Mouse (Mus musculus) midbrain, embryonic 13.5 days (tissue): ENCODE data around the gene Bcat2. TPM values are rescaled to one million over a fixed set of nuclear protein-coding genes. Genes with fewer than 3 reads are reported as not detected.

ENCODE experiments used
- ATAC-seq: fragments of 200-750 bp; cut with Nextera tagmentation; 2 replicates; pipeline ENCODE4 v1.8.0; 2017; ENCODE audit warnings: mild to moderate bottlenecking, moderate TSS enrichment, moderate library complexity
- H3K27ac ChIP-seq: fragments of 300-500 bp; sonication (generic); 2 replicates; pipeline ENCODE4 v1.5.1; 2015; ENCODE audit warnings: inconsistent platforms, mild to moderate bottlenecking, moderate library complexity
- H3K27me3 ChIP-seq: fragments of 300-500 bp; sonication (generic); 2 replicates; pipeline ENCODE4 v1.6.1; 2015; ENCODE audit warnings: mild to moderate bottlenecking, inconsistent platforms
- H3K36me3 ChIP-seq: fragments of 300-500 bp; sonication (generic); 2 replicates; pipeline ENCODE4 v1.6.1; 2015; ENCODE audit warnings: mild to moderate bottlenecking, inconsistent platforms
- H3K4me1 ChIP-seq: fragments of 300-500 bp; sonication (generic); replicated peaks from 2 replicates; pipeline ENCODE4 v1.6.1; 2015; ENCODE audit warnings: inconsistent platforms
- H3K4me2 ChIP-seq: fragments of 300-500 bp; sonication (generic); replicated peaks from 2 replicates; pipeline ENCODE4 v1.6.1; 2015; ENCODE audit warnings: moderate library complexity, mild to moderate bottlenecking, inconsistent platforms
- H3K4me3 ChIP-seq: fragments of 300-500 bp; sonication (generic); replicated peaks from 2 replicates; pipeline ENCODE4 v1.5.1; 2015; ENCODE audit warnings: mild to moderate bottlenecking, inconsistent platforms
- H3K9ac ChIP-seq: fragments of 300-500 bp; sonication (generic); replicated peaks from 2 replicates; pipeline ENCODE4 v1.6.1; 2015; ENCODE audit warnings: mild to moderate bottlenecking, inconsistent platforms
- H3K9me3 ChIP-seq: fragments of 300-500 bp; sonication (generic); 2 replicates; pipeline ENCODE4 v1.6.1; 2016; ENCODE audit warnings: mild to moderate bottlenecking, inconsistent platforms
- WGBS: fragments of 180-500 bp; shearing (Covaris S2); methylation state at CpG from one replicate; pipeline ENCODE4 v1.1.7; 2015; 5-methylcytosine and 5-hydroxymethylcytosine counted together
- polyA plus RNA-seq: library from polyadenylated mRNA; unstranded; fragments of >200 nt; fragmentation: Nextera tagmentation; extraction: Ambion mirVana; gene quantifications from 2 replicates; pipeline ENCODE4 v1.2.1, GENCODE M21; 2015

Gene Bcat2
- polyA plus RNA-seq, 1 experiment from 2014 or later: 20.7 TPM

DNA sequence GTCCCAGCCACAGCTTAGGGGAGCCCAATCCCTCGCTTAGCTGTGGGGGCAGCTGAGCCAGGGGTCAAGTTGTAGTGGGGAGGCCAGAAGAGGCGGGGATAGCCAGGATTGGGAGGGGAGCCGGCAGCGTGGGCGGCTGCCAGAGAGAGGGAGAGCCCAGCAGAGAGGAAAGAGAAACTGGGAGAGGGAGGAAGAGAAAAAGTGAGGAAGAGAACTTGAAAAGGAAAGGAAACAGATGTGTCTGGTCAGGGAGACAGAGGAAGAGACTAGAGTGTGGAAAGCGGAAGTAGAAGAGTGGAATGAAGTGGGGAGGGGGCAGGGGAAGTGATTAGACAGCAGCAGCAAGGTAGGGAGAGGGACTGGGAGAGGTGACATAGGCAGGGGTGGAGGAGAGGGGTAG lies 40.5 kb upstream of the Bcat2 start:
- Histone ChIP-seq H3K4me2 (no peak overlapping the region), H3K36me3 (no peaks in the 10 kb centered on the region), H3K9ac (no peak overlapping the region), H3K4me3 (no peak overlapping the region), H3K4me1 (peaks cover 17% of the 10 kb centered on the region), H3K27me3 (0 out of 2 replicates have a peak, but pooled peaks cover 3% of the 10 kb centered on the region), H3K27ac (no peak overlapping the region), H3K9me3 (no peaks in the 10 kb centered on the region)
- WGBS: 21% methylated on average over 6 of the region's 6 CpGs
- ATAC-seq: no peak

DNA sequence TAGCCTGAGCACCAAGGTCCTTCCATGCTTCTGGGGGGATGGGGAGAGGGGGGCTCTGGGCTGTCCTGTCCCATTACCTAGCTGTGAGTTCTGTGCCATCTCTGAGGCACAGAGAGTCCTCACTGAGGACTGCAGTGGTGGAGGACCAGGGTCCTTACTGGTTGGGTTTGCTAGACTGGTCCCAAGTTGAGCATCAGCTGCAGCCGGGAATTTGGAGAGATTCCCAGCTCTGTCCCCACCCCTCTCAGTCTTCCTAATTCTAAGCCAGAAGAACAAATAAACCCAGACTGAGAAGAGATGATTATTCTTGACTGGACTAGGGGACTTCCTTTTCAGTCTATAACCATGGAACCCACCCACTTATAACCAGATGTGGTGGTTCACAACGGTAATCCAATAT lies 39.3 kb upstream of the Bcat2 start:
- H3K36me3 ChIP-seq: no peaks in the 10 kb centered on the region
- H3K9ac ChIP-seq: no peak overlapping the region
- no peak overlapping the region for H3K4me2 ChIP-seq
- 89% methylated on average over 2 of the region's 2 CpGs for WGBS
- no peak for ATAC-seq
- peaks cover 6% of the 10 kb centered on the region for H3K4me1 ChIP-seq
- H3K9me3 ChIP-seq: no peaks in the 10 kb centered on the region
- no peak overlapping the region for H3K27ac ChIP-seq
- H3K4me3 ChIP-seq: no peak overlapping the region
- H3K27me3 ChIP-seq: no peaks in the 10 kb centered on the region

DNA sequence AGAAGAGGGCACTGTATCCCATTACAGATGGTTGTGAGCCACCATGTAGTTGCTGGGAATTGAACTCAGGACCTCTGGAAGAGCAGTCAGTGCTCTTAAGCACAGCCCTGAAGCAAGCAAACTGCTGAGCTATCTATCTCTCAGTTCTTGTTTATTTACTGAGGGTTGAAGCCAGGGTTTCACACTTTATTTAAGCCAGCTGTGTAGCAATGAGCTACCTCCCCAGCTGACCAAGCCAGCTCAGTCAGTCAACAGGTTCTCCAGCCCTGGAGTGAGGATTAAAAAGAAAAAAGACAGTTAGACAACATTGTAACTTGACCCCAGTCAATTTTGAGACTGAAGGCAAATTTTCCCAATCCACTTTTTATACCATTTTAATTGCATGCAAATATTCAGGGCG lies 34.3 kb upstream of the Bcat2 start:
- ATAC-seq: no peak
- WGBS: 77% methylated on average over 1 of the region's 1 CpGs
- H3K27ac ChIP-seq: no peak overlapping the region

DNA sequence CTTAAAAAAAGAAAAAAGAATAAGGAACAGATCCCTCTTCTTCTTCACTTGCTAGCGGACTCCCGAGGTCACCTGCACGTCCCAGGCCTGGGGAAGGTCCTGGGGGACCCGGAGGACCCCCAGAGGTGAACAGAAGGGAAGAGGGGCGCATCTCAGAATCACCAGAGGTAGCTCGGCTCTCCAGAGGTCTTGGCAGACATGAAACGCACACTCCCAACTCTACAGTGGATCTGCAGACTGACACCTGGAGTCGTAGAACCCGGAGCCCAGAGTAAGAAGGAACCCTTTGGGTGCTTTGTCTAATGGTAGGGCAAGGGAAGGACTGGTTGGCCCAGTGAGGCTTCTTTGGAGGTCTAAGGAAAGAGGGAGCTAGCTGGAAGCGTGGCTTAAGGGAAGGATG lies 32.4 kb upstream of the Bcat2 start:
- H3K9ac ChIP-seq: peak overlapping the region; percentile 68
- H3K9me3 ChIP-seq: no peaks in the 10 kb centered on the region
- peak overlapping the region; percentile 50 for H3K4me3 ChIP-seq
- 79% methylated on average over 10 of the region's 10 CpGs for WGBS
- peaks cover 7% of the 10 kb centered on the region for H3K4me1 ChIP-seq
- peak overlapping the region; percentile 70 for H3K4me2 ChIP-seq
- H3K27ac ChIP-seq: no peak overlapping the region
- no peak for ATAC-seq
- no peaks in the 10 kb centered on the region for H3K36me3 ChIP-seq
- H3K27me3 ChIP-seq: no peaks in the 10 kb centered on the region

More for the DNA sequence above, 34.3 kb upstream of the Bcat2 start:
- Histone ChIP-seq H3K4me2 (no peak overlapping the region), H3K27me3 (no peaks in the 10 kb centered on the region), H3K4me1 (peaks cover 7% of the 10 kb centered on the region), H3K36me3 (no peaks in the 10 kb centered on the region), H3K9me3 (no peaks in the 10 kb centered on the region), H3K4me3 (no peak overlapping the region), H3K9ac (no peak overlapping the region)

DNA sequence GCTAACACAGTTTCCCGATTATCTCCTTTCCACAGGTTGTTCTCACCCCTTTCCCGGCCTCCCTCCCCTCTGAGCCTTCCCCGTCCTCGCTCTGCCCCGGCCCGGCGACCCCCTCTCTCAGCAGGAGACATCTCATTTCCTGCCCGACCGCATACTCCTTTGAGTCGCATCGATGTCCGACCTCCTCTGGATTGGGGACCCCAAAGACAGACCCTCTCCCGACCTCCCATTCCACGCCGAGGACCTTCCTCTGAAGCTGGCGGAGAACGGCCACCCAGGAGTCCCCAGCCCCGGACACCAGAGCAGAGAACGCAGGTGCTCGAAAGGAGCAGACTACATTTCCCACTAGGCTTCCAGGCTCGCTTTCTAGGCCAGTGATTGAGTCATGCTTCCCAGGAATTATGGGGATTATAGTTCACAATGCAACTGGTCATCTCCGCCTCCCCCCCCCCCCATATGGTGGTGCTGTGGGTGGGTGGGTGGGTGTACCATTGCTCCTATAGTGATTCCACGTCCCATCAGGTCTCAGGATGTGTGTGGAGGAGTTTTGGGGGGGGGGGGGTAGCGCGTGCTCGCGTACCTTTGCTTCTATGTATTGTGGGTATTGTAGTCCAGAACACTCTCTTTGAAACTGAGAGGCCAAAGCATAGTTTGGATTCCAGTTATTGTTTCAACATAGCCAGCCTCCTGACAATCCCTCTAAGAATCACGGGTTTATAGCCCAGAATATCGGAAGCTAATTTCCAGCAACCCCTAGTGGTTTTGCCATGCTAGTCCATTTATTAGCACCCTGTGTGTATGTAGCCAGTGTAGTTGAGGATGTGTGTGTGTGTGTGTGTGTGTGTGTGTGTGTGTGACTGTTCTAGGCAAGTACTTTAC lies 31.6 kb upstream of the Bcat2 start:
- Histone ChIP-seq H3K36me3 (no peaks in the 10 kb centered on the region), H3K27me3 (no peaks in the 10 kb centered on the region), H3K4me1 (peaks cover 7% of the 10 kb centered on the region), H3K4me3 (peak overlapping the region; percentile 50), H3K9ac (peak overlapping the region; percentile 68), H3K27ac (no peak overlapping the region), H3K4me2 (peak overlapping the region; percentile 70), H3K9me3 (no peaks in the 10 kb centered on the region)
- WGBS: 2% methylated on average over 29 of the region's 29 CpGs
- ATAC-seq: peak; percentile 91

DNA sequence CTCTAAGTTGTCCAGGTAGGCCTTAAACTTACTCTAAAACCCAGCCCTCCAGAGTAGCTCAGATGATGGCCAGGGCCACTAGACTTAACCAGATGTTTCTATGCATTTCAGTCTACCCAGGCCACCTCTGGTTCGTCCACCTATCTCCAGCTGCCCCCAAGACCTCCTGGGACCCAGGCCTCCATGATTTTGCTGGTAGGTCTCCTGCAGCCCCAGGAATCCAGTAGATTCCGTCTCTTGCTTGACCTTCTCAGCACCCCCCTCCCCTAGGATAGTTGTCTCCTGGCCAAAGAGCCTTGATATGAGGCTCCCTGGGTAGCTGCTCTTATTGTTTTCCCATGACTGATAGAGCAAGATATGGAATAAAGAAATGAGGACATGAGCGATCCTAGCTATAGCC lies 30.9 kb upstream of the Bcat2 start:
- H3K4me2 ChIP-seq: no peak overlapping the region
- no peak for ATAC-seq
- H3K36me3 ChIP-seq: no peaks in the 10 kb centered on the region
- WGBS: 87% methylated on average over 3 of the region's 3 CpGs
- H3K9me3 ChIP-seq: no peaks in the 10 kb centered on the region
- H3K27me3 ChIP-seq: no peaks in the 10 kb centered on the region
- H3K27ac ChIP-seq: no peak overlapping the region
- H3K9ac ChIP-seq: no peak overlapping the region
- H3K4me3 ChIP-seq: no peak overlapping the region
- peaks cover 7% of the 10 kb centered on the region for H3K4me1 ChIP-seq

DNA sequence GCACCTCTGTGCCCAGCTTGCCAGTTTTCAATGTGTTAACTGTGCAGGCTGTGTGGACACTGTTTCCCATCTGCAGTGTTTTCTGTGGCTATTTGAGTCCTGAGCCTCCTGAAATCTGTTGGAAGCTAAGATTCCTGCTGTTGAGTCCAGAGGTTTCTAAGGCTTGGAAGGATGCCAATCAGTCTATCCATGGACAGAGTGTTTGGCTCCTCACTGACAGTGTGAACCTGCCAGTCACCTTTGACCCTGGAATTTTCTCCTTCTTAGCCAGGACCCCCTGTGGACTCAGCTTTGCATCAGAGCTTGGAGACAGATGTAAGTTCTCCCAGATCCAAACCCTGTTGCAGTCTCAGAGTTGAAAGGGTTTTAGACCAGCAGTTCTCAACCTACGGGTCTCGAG lies 29.7 kb upstream of the Bcat2 start:
- no peak overlapping the region for H3K9ac ChIP-seq
- H3K27me3 ChIP-seq: no peaks in the 10 kb centered on the region
- H3K9me3 ChIP-seq: no peaks in the 10 kb centered on the region
- no peak overlapping the region for H3K4me2 ChIP-seq
- WGBS: 69% methylated on average over 2 of the region's 2 CpGs
- H3K4me1 ChIP-seq: peaks cover 7% of the 10 kb centered on the region
- H3K4me3 ChIP-seq: no peak overlapping the region
- no peak overlapping the region for H3K27ac ChIP-seq
- no peak for ATAC-seq
- no peaks in the 10 kb centered on the region for H3K36me3 ChIP-seq

DNA sequence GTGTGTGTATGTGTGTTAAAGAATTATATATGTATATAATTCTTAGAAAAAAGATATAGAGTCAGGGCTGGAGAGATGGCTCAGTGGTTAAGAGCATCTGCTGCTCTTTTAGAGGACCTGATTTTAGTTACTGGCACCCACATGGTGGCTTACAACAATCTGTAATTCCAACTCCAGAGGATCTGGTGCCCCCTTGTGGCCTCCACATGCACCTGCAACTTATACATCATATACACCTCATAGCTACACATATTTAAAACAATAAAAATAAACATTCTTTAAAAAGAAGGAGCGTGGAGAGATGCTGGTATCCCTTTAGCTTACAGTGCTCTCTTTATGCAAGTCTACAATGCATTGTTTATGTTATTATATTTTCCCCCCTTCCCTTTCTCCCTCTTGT lies 25.4 kb upstream of the Bcat2 start:
- Histone ChIP-seq H3K27me3 (no peaks in the 10 kb centered on the region), H3K4me2 (no peak overlapping the region), H3K27ac (no peak overlapping the region), H3K9ac (no peak overlapping the region), H3K4me3 (no peak overlapping the region), H3K9me3 (no peaks in the 10 kb centered on the region), H3K4me1 (no peaks in the 10 kb centered on the region), H3K36me3 (no peaks in the 10 kb centered on the region)
- 91% methylated on average over 1 of the region's 1 CpGs for WGBS
- ATAC-seq: no peak

DNA sequence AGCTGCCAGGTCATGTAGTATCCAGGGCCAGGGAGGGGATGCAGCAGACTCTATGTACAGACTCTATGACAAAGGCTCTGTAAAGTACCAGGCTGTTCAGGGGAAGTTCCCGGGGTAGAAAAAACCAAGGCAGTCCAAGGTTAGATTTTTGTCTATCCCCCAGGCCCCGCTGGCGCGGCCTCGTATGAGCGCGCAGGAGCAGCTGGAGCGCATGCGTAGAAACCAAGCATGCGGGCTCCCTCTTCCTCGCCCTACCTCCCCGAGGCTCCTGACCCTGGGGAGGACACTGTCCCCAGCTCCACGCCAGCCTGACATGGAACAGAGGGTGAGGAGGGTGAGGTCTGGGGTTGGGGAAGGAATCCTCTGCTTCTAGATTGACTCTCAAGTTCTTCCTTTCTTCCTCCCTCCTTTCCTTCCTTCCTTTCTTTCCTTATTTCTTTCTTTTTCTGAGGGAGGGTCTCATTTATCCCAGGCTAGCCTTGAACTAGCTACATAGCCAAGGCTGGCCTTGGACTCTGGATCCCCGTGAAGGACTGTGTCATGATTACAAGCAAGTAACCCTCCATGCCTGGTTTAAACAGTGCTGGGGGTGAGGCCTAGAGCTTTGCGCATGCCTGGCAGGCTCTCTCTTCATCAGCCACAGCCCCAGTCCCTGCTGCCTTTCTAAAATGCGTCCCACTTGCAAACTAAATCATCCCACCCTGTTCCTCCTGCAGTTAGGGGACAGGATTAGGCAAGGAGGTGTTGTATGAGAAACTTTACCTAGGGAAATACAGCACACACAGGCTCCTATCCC lies 20.1 kb upstream of the Bcat2 start:
- ATAC-seq: no peak
- no peak overlapping the region for H3K27ac ChIP-seq
- 0 out of 2 replicates have a peak overlapping the region, but pooled peaks have one; percentile 7 for H3K9ac ChIP-seq
- H3K4me3 ChIP-seq: no peak overlapping the region
- WGBS: 88% methylated on average over 16 of the region's 16 CpGs
- H3K4me2 ChIP-seq: no peak overlapping the region
- H3K9me3 ChIP-seq: no peaks in the 10 kb centered on the region
- no peaks in the 10 kb centered on the region for H3K27me3 ChIP-seq
- H3K36me3 ChIP-seq: no peaks in the 10 kb centered on the region
- no peaks in the 10 kb centered on the region for H3K4me1 ChIP-seq

DNA sequence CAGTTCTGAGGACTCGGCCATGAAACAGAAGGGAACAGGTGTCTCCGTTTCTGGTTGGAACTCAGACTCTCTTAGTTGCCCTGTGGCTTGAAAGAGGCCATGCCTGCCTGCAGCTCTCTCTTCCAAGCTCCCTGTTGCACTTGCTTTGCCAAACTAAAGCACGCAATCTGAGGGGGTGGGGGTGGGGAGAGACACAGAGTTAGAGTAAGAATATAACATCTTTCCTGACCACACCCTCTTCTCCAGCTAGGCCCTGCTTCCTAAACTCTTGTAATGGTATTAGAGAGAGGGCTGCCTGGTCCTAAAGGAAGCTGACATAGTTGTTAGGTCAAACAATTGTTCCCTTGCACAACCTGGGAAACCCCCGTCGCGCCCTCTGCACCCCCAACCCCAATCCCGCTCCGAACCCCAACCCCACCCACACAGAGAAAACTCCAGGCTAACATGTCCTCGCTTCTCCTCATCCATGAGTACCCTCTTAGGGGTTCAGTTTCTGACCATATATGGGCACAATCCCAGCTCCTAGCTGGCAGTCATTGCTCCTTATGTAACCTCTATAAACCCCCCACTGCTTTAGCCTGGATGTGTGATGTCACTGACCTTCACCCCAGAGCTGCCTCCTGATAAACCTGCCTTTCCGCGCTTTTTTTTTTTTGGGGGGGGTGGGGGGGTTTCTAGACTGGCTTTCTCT lies 19.0 kb upstream of the Bcat2 start:
- Histone ChIP-seq H3K9ac (no peak overlapping the region), H3K4me3 (no peak overlapping the region), H3K27me3 (no peaks in the 10 kb centered on the region), H3K36me3 (no peaks in the 10 kb centered on the region), H3K9me3 (no peaks in the 10 kb centered on the region), H3K4me2 (no peak overlapping the region), H3K4me1 (no peaks in the 10 kb centered on the region), H3K27ac (no peak overlapping the region)
- ATAC-seq: no peak
- WGBS: 83% methylated on average over 11 of the region's 11 CpGs

DNA sequence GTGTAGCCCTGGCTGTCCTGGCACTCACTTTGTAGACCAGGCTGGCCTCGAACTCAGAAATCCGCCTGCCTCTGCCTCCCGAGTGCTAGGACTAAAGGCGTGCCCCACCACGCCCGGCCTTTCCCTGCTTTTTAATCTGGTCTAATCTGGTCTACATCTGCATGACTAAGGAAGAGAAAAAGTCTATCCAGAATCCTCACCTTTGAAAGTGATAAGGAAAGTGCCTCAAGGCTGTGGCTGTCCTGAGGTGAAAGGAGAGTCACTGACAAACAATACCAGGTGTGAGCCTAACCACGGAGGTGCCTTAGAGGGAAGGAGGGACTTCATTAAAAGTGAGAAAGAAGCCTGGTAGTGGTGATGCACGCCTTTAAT lies 18.5 kb upstream of the Bcat2 start:
- no peak overlapping the region for H3K27ac ChIP-seq
- H3K36me3 ChIP-seq: no peaks in the 10 kb centered on the region
- no peaks in the 10 kb centered on the region for H3K4me1 ChIP-seq
- H3K4me3 ChIP-seq: no peak overlapping the region
- ATAC-seq: no peak
- no peaks in the 10 kb centered on the region for H3K9me3 ChIP-seq
- no peak overlapping the region for H3K4me2 ChIP-seq
- H3K9ac ChIP-seq: no peak overlapping the region
- H3K27me3 ChIP-seq: no peaks in the 10 kb centered on the region
- WGBS: 83% methylated on average over 8 of the region's 8 CpGs

DNA sequence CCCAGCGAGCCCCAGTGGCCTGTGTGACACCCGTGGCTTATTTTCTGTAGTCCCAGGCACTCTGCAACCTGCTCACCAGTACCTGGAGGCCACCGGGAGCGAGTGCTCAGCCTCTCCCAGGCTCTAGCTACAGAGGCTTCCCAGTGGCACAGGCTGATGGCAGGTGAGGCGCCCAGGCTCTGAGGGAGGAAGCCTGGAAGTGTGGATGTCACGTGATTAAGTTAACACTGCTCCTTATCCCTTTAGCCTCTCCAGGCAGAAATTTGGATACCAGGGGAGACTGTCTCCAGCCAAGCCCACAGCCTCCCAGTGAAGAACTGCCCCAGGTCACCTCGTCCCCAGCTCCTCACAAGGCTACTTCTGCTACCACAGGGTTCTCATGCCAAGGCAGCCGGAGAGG lies 16.4 kb upstream of the Bcat2 start:
- Histone ChIP-seq H3K27ac (no peak overlapping the region), H3K27me3 (no peaks in the 10 kb centered on the region), H3K9ac (no peak overlapping the region; the same call in 1 of the 2 replicates), H3K9me3 (no peaks in the 10 kb centered on the region), H3K36me3 (no peaks in the 10 kb centered on the region), H3K4me2 (no peak overlapping the region), H3K4me1 (no peaks in the 10 kb centered on the region), H3K4me3 (no peak overlapping the region)
- 69% methylated on average over 8 of the region's 8 CpGs for WGBS
- ATAC-seq: no peak
